Mouse (Mus musculus): ENCODE results near the gene Zfp672. TPM values are rescaled to one million over a fixed set of nuclear protein-coding genes. Genes with fewer than 3 reads are reported as not detected.
A peak's percentile ranks its signal among the peaks of the same experiment; 100 is the strongest.
"Not testable (repeated sequence)": the region's sequence is repeated elsewhere in the genome, so short reads cannot be mapped to it uniquely, and the experiment has no call there.

The Zfp672 gene
- total and polyA plus RNA-seq, 2 experiments, result 18.6 to 20.7 TPM

GRCm38 (mm10) chr11:58314069-58314468 lies 16.1 kb downstream of the Zfp672 start:
- H3K36me3 ChIP-seq (ENCODE audit: control insufficient read depth, insufficient read depth, low read length), result peaks cover 13% of the 10 kb centered on the region
- TF ChIP-seq POLR2A (IDR thresholded peaks at IDR 0.05; ENCODE audit: extremely low read depth, insufficient read depth, low read length), result no peak
- H3K27ac ChIP-seq (replicated peaks; ENCODE audit: insufficient read depth, low read depth, low read length), result no peak overlapping the region
- WGBS, result 91% methylated on average over 6 of the region's 6 CpGs
- no peaks in the 10 kb centered on the region for H3K4me1 ChIP-seq (ENCODE audit: control insufficient read depth, insufficient read depth, low read length)
- H3K9ac ChIP-seq (ENCODE audit: low read depth, low read length), result no peak overlapping the region
- DNase-seq (ENCODE audit: extremely low read depth, low read depth, low spot score), result no peak
- no peaks in the 10 kb centered on the region for H3K79me2 ChIP-seq (ENCODE audit: control insufficient read depth, insufficient read depth, low read length)
- no peak overlapping the region for H3K4me3 ChIP-seq (ENCODE audit: insufficient read depth, low read depth, low read length)
- no peaks in the 10 kb centered on the region for H3K27me3 ChIP-seq (ENCODE audit: control insufficient read depth, insufficient read depth, low read length)

- H3K27ac ChIP-seq (replicated peaks; ENCODE audit: insufficient read depth, low read depth, low read length), result no peak overlapping the region
- DNase-seq (ENCODE audit: extremely low read depth, low read depth, low spot score), result no peak
- H3K27me3 ChIP-seq (ENCODE audit: control insufficient read depth, insufficient read depth, low read length), result no peaks in the 10 kb centered on the region
- TF ChIP-seq POLR2A (IDR thresholded peaks at IDR 0.05; ENCODE audit: extremely low read depth, insufficient read depth, low read length) (no peak), CTCF (IDR thresholded peaks at IDR 0.05; ENCODE audit: low read depth, low read length) (no peak)
- 95% methylated on average over 9 of the region's 9 CpGs for WGBS
- H3K9ac ChIP-seq (ENCODE audit: low read depth, low read length), result no peak overlapping the region
- H3K4me1 ChIP-seq (ENCODE audit: control insufficient read depth, insufficient read depth, low read length), result peaks cover under 1% of the 10 kb centered on the region; the same call in 1 of the 2 replicates
- H3K36me3 ChIP-seq (ENCODE audit: control insufficient read depth, insufficient read depth, low read length), result no peaks in the 10 kb centered on the region
- H3K4me3 ChIP-seq (ENCODE audit: insufficient read depth, low read depth, low read length), result no peak overlapping the region
- no peaks in the 10 kb centered on the region for H3K79me2 ChIP-seq (ENCODE audit: control insufficient read depth, insufficient read depth, low read length)
Observed at GRCm38 (mm10) chr11:58308661-58309060, 21.5 kb downstream of the Zfp672 start.

- WGBS, result 5% methylated on average over 42 of the region's 42 CpGs
- Histone ChIP-seq H3K27me3 (ENCODE audit: control insufficient read depth, insufficient read depth, low read length) (no peaks in the 10 kb centered on the region), H3K4me3 (ENCODE audit: insufficient read depth, low read depth, low read length) (peak overlapping the region; percentile 64), H3K79me2 (ENCODE audit: control insufficient read depth, insufficient read depth, low read length) (no peaks in the 10 kb centered on the region), H3K36me3 (ENCODE audit: control insufficient read depth, insufficient read depth, low read length) (no peaks in the 10 kb centered on the region), H3K4me1 (ENCODE audit: control insufficient read depth, insufficient read depth, low read length) (peaks cover 2% of the 10 kb centered on the region; the same call in 1 of the 2 replicates), H3K9ac (ENCODE audit: low read depth, low read length) (peak overlapping the region; percentile 81), H3K27ac (replicated peaks; ENCODE audit: insufficient read depth, low read depth, low read length) (no peak overlapping the region)
- TF ChIP-seq CTCF (IDR thresholded peaks at IDR 0.05; ENCODE audit: low read depth, low read length), result peak; percentile 3; the same call in 1 of the 2 replicates
- 0 out of 2 replicates have a peak, but pooled peaks have one; percentile 8 for TF ChIP-seq POLR2A (IDR thresholded peaks at IDR 0.05; ENCODE audit: extremely low read depth, insufficient read depth, low read length)
- peak; percentile 37 for DNase-seq (ENCODE audit: extremely low read depth, low read depth, low spot score)
Observed at GRCm38 (mm10) chr11:58307411-58308080, 22.6 kb downstream of the Zfp672 start.

- TF ChIP-seq CTCF (IDR thresholded peaks at IDR 0.05; ENCODE audit: low read depth, low read length) (no peak), POLR2A (IDR thresholded peaks at IDR 0.05; ENCODE audit: extremely low read depth, insufficient read depth, low read length) (no peak)
- WGBS, result under 1% methylated on average over 34 of the region's 34 CpGs
- H3K79me2 ChIP-seq (ENCODE audit: control insufficient read depth, insufficient read depth, low read length), result no peaks in the 10 kb centered on the region
- peaks cover 2% of the 10 kb centered on the region; the same call in 1 of the 2 replicates for H3K4me1 ChIP-seq (ENCODE audit: control insufficient read depth, insufficient read depth, low read length)
- H3K4me3 ChIP-seq (ENCODE audit: insufficient read depth, low read depth, low read length), result peak within 1 kb of the TSS; percentile 64
- H3K36me3 ChIP-seq (ENCODE audit: control insufficient read depth, insufficient read depth, low read length), result no peaks in the 10 kb centered on the region
- no peaks in the 10 kb centered on the region for H3K27me3 ChIP-seq (ENCODE audit: control insufficient read depth, insufficient read depth, low read length)
- H3K27ac ChIP-seq (replicated peaks; ENCODE audit: insufficient read depth, low read depth, low read length), result no peak within 1 kb of the TSS
- peak within 1 kb of the TSS; percentile 81 for H3K9ac ChIP-seq (ENCODE audit: low read depth, low read length)
- DNase-seq (ENCODE audit: extremely low read depth, low read depth, low spot score), result peak; percentile 85
Observed at GRCm38 (mm10) chr11:58306860-58307308, 23.3 kb downstream of the Zfp672 start, which contains the start of gene Zfp692. TSS of gene Zfp692 (plus strand) at chr11:58307069.

- DNase-seq (ENCODE audit: extremely low read depth, low read depth, low spot score); H3K4me1 ChIP-seq (ENCODE audit: control insufficient read depth, insufficient read depth, low read length); H3K4me3 ChIP-seq (ENCODE audit: insufficient read depth, low read depth, low read length); H3K27ac ChIP-seq (replicated peaks; ENCODE audit: insufficient read depth, low read depth, low read length); H3K9ac ChIP-seq (ENCODE audit: low read depth, low read length); H3K36me3 ChIP-seq (ENCODE audit: control insufficient read depth, insufficient read depth, low read length); H3K27me3 ChIP-seq (ENCODE audit: control insufficient read depth, insufficient read depth, low read length); H3K79me2 ChIP-seq (ENCODE audit: control insufficient read depth, insufficient read depth, low read length): not testable (repeated sequence)
- 92% methylated on average over 8 of the region's 8 CpGs for WGBS
Observed at GRCm38 (mm10) chr11:58305299-58305698, 24.8 kb downstream of the Zfp672 start.

GRCm38 (mm10) chr11:58303594-58303993 lies 26.5 kb downstream of the Zfp672 start:
- DNase-seq (ENCODE audit: extremely low read depth, low read depth, low spot score), result no peak
- H3K27me3 ChIP-seq (ENCODE audit: control insufficient read depth, insufficient read depth, low read length), result no peaks in the 10 kb centered on the region
- H3K27ac ChIP-seq (replicated peaks; ENCODE audit: insufficient read depth, low read depth, low read length), result no peak overlapping the region
- 53% methylated on average over 7 of the region's 7 CpGs for WGBS
- no peak overlapping the region for H3K9ac ChIP-seq (ENCODE audit: low read depth, low read length)
- H3K36me3 ChIP-seq (ENCODE audit: control insufficient read depth, insufficient read depth, low read length), result no peaks in the 10 kb centered on the region
- TF ChIP-seq CTCF (IDR thresholded peaks at IDR 0.05; ENCODE audit: low read depth, low read length) (no peak), POLR2A (IDR thresholded peaks at IDR 0.05; ENCODE audit: extremely low read depth, insufficient read depth, low read length) (no peak)
- H3K79me2 ChIP-seq (ENCODE audit: control insufficient read depth, insufficient read depth, low read length), result no peaks in the 10 kb centered on the region
- no peak overlapping the region for H3K4me3 ChIP-seq (ENCODE audit: insufficient read depth, low read depth, low read length)
- peaks cover 6% of the 10 kb centered on the region; the same call in 1 of the 2 replicates for H3K4me1 ChIP-seq (ENCODE audit: control insufficient read depth, insufficient read depth, low read length)

All from liver, adult 2 months (tissue).